Mouse (Mus musculus): ENCODE measurements around the gene Spdef.
A peak's percentile ranks its signal among the peaks of the same experiment; 100 is the strongest.

The Spdef gene

GRCm38 (mm10) chr17:27725011-27725410 is 3.7 kb downstream of the Spdef start:
- no peak for DNase-seq (ENCODE audit: low spot score)

- DNase-seq (ENCODE audit: low spot score) = no peak
These were observed 4.4 kb downstream of the Spdef start for GRCm38 (mm10) chr17:27724327-27724726.

GRCm38 (mm10) chr17:27721125-27721664 is 7.6 kb downstream of the Spdef start:
- DNase-seq (ENCODE audit: low spot score) = no peak

- no peak for DNase-seq (ENCODE audit: low spot score)
These were observed 8.4 kb downstream of the Spdef start for GRCm38 (mm10) chr17:27720326-27720725.

- no peak for DNase-seq (ENCODE audit: low spot score)
These were observed 9.1 kb downstream of the Spdef start for GRCm38 (mm10) chr17:27719663-27720062.

GRCm38 (mm10) chr17:27718250-27718649 is 10.5 kb downstream of the Spdef start:
- no peak for DNase-seq (ENCODE audit: low spot score)

GRCm38 (mm10) chr17:27716804-27717203 is 12.0 kb downstream of the Spdef start:
- no peak for DNase-seq (ENCODE audit: low spot score)

GRCm38 (mm10) chr17:27712832-27713231 is 15.9 kb downstream of the Spdef start:
- peak; percentile 67 for DNase-seq (ENCODE audit: low spot score)

GRCm38 (mm10) chr17:27709650-27710049 is 19.1 kb downstream of the Spdef start:
- DNase-seq (ENCODE audit: low spot score) = no peak

GRCm38 (mm10) chr17:27707954-27708661 is 20.6 kb downstream of the Spdef start:
- peak; percentile 35 for DNase-seq (ENCODE audit: low spot score)

GRCm38 (mm10) chr17:27705661-27706060 is 23.1 kb downstream of the Spdef start:
- no peak for DNase-seq (ENCODE audit: low spot score)

GRCm38 (mm10) chr17:27703961-27704621 is 24.7 kb downstream of the Spdef start:
- peak; percentile 46 for DNase-seq (ENCODE audit: low spot score)

GRCm38 (mm10) chr17:27702518-27702917 is 26.2 kb downstream of the Spdef start:
- DNase-seq (ENCODE audit: low spot score) = no peak

GRCm38 (mm10) chr17:27701856-27702255 is 26.9 kb downstream of the Spdef start:
- DNase-seq (ENCODE audit: low spot score) = no peak

GRCm38 (mm10) chr17:27700812-27701211 is 27.9 kb downstream of the Spdef start:
- no peak for DNase-seq (ENCODE audit: low spot score)

GRCm38 (mm10) chr17:27699641-27700244 is 29.0 kb downstream of the Spdef start:
- no peak for DNase-seq (ENCODE audit: low spot score)

GRCm38 (mm10) chr17:27690993-27691693 is 37.6 kb downstream of the Spdef start:
- DNase-seq (ENCODE audit: low spot score) = no peak

GRCm38 (mm10) chr17:27686395-27686794 is 42.4 kb downstream of the Spdef start:
- DNase-seq (ENCODE audit: low spot score) = no peak

GRCm38 (mm10) chr17:27685550-27685913 is 43.2 kb downstream of the Spdef start:
- peak; percentile 44 for DNase-seq (ENCODE audit: low spot score)

- peak; percentile 87 for DNase-seq (ENCODE audit: low spot score)
These were observed 43.7 kb downstream of the Spdef start for GRCm38 (mm10) chr17:27684886-27685549.

- DNase-seq (ENCODE audit: low spot score) = peak; percentile 17
These were observed 49.6 kb downstream of the Spdef start for GRCm38 (mm10) chr17:27678924-27679813.

All from MN1 (cell line).